Mouse (Mus musculus) c-Kit-negative CD71-positive TER-119-positive erythroid progenitor cells, embryonic 14.5 days (primary cell): ENCODE results near the gene Dock8.

ENCODE experiments used
- DNase-seq: peaks from one replicate; pipeline ENCODE4 v3.0.0-alpha.2; 2013; ENCODE audit warnings: low read depth, low spot score

Gene Dock8

GRCm38 (mm10) chr19:25116981-25117380 lies 117.6 kb downstream of the Dock8 start:
- DNase-seq, result no peak

- DNase-seq, result no peak
These were observed 123.1 kb downstream of the Dock8 start for GRCm38 (mm10) chr19:25122417-25122816.

- DNase-seq, result no peak
These were observed 123.7 kb downstream of the Dock8 start for GRCm38 (mm10) chr19:25123031-25123430.

GRCm38 (mm10) chr19:25123461-25123860 lies 124.1 kb downstream of the Dock8 start:
- no peak for DNase-seq

- DNase-seq, result no peak
These were observed 133.0 kb downstream of the Dock8 start for GRCm38 (mm10) chr19:25132322-25132721.

GRCm38 (mm10) chr19:25133959-25134358 lies 134.6 kb downstream of the Dock8 start:
- DNase-seq, result no peak

GRCm38 (mm10) chr19:25136171-25136570 lies 136.8 kb downstream of the Dock8 start:
- DNase-seq, result no peak

GRCm38 (mm10) chr19:25137907-25138820 lies 138.8 kb downstream of the Dock8 start:
- DNase-seq, result no peak

- no peak for DNase-seq
These were observed 145.0 kb downstream of the Dock8 start for GRCm38 (mm10) chr19:25144110-25145028.

- DNase-seq, result no peak
These were observed 145.8 kb downstream of the Dock8 start for GRCm38 (mm10) chr19:25145116-25145515.

- no peak for DNase-seq
These were observed 146.8 kb downstream of the Dock8 start for GRCm38 (mm10) chr19:25146122-25146521.

- no peak for DNase-seq
These were observed 150.5 kb downstream of the Dock8 start for GRCm38 (mm10) chr19:25149788-25150187.

- DNase-seq, result no peak
These were observed 155.3 kb downstream of the Dock8 start for GRCm38 (mm10) chr19:25154506-25155178.

- no peak for DNase-seq
These were observed 155.9 kb downstream of the Dock8 start for GRCm38 (mm10) chr19:25155250-25155649.

- DNase-seq, result no peak
These were observed 156.4 kb downstream of the Dock8 start for GRCm38 (mm10) chr19:25155709-25156108.

GRCm38 (mm10) chr19:25162270-25162669 lies 162.9 kb downstream of the Dock8 start:
- no peak for DNase-seq

GRCm38 (mm10) chr19:25163426-25163825 lies 164.1 kb downstream of the Dock8 start:
- DNase-seq, result no peak

GRCm38 (mm10) chr19:25166412-25166811 lies 167.1 kb downstream of the Dock8 start:
- no peak for DNase-seq

GRCm38 (mm10) chr19:25171395-25171794 lies 172.1 kb downstream of the Dock8 start:
- no peak for DNase-seq

- DNase-seq, result no peak
These were observed 177.4 kb downstream of the Dock8 start for GRCm38 (mm10) chr19:25176746-25177145.

GRCm38 (mm10) chr19:25180024-25180423 lies 180.7 kb downstream of the Dock8 start:
- DNase-seq, result no peak

- DNase-seq, result no peak
These were observed 181.2 kb downstream of the Dock8 start for GRCm38 (mm10) chr19:25180547-25180946.
